Mouse (Mus musculus): ENCODE data around the gene Aplnr. TPM values are rescaled to one million over a fixed set of nuclear protein-coding genes. Genes with fewer than 3 reads are reported as not detected.
A peak's percentile ranks its signal among the peaks of the same experiment; 100 is the strongest.

Gene Aplnr
- total RNA-seq (2021): 1 to 10 TPM in 1 of 2 experiments, under 1 TPM in 1; 1.00 to 1.1 TPM

- intact Hi-C loops (cut with DNase I): no loop called here
- no peak for DNase-seq (ENCODE audit: low spot score in 2 of 2)
Observed at GRCm38 (mm10) chr2:85136089-85136488, at the start of gene Aplnr. Aplnr (plus strand) TSS chr2:85136225.

DNA sequence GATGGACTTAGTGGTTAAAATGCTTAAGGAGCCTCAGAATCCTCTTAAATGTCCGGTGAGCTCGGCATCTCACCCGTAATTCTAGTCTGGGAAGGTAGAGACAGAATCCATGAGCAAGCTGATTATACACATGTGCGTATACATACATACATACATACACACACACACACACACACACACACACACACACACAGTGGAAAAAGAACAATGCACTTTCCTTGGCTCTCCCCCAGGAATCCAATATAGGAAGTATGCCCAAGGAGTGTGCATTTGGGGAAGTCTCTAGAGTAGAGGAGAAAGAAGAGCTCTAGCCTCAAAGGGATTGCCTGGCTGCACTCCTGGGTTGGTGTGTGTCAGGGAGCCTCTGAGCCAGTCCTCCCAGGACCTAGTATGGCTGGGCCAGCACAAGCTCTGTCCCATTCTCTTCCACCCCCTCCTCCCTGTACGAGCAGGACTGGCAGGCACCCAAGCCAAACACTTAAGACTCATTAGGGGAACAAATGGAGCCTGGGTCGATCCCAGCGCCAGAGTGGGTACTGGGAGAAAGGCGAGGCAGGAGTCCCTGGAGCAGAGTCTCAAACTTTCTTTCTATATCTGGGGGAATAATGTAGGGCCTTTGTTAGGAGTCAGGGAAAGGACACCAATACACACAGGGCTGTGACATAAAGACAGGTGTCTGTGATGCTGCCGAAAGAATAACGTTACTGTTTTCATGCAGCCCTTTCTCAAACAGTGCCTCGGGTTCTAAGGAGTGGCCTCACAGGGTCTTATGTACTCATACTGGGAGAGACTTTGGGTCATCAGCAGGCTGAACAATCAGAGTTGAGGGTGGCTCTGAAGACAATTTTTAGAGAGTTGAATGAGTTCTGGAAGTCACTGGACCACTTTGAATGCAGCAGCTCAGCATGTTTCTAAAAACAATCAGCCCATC is 47.0 kb upstream of the Aplnr start:
- intact Hi-C loops (cut with DNase I): no loop called here
- DNase-seq (ENCODE audit: low spot score in 2 of 2): no peak

- no peak for DNase-seq (ENCODE audit: low spot score in 2 of 2)
- intact Hi-C loops (cut with DNase I): no loop called here
Observed at GRCm38 (mm10) chr2:85091325-85091724, 44.7 kb upstream of the Aplnr start.

DNA sequence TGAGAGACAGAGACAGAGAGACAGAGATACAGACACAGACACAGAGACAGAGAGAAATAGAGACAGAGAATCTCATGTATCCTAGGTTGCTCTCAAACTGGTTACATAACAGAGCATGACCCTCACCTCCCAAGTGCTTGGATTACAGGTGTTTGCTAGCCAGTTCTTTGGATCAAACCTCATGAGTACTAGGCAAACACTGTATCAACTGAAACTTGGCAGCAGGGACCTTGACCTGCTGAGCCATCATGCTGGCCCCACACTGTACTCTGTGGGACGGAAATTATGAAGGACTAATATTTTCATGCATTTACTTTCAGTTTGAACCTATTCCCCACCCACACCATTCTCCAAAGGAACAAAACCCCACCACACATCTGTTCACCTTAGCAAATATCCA is 42.6 kb upstream of the Aplnr start:
- intact Hi-C loops (cut with DNase I): no loop called here

DNA sequence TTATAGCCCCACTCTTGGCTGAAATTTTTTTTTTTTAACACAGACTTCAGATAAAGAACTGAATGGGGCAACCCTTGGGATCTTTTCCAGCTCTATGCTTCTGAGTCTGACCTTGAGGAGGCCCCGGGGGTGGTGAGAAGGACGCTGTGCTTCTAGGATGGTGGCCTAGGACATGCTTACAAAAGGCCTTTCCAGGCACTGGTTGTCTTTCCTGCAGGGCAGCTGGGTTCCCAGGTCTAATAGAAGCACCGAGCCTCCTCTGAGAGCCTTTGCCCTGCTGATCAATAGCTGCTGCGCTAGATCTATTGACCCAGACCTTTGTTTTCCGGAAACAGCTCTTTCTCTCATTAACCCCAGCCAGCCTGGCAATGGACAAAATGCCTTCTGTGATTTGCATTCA is 40.1 kb upstream of the Aplnr start:
- DNase-seq (ENCODE audit: low spot score in 2 of 2): peak in 1 of 2 experiments; percentile 2

More for the DNA sequence above, 42.6 kb upstream of the Aplnr start:
- DNase-seq (ENCODE audit: low spot score in 2 of 2): no peak

GRCm38 (mm10) chr2:85098014-85098413 is 38.0 kb upstream of the Aplnr start:
- DNase-seq (ENCODE audit: low spot score in 2 of 2): no peak
- intact Hi-C loops (cut with DNase I): no loop called here

More for the DNA sequence above, 40.1 kb upstream of the Aplnr start:
- intact Hi-C loops (cut with DNase I): no loop called here

GRCm38 (mm10) chr2:85098824-85099511 is 37.1 kb upstream of the Aplnr start:
- intact Hi-C loops (cut with DNase I): no loop called here
- DNase-seq (ENCODE audit: low spot score in 2 of 2): no peak

- no peak for DNase-seq (ENCODE audit: low spot score in 2 of 2)
Observed at GRCm38 (mm10) chr2:85103201-85103600, 32.8 kb upstream of the Aplnr start.

GRCm38 (mm10) chr2:85105426-85106013 is 30.5 kb upstream of the Aplnr start:
- no peak for DNase-seq (ENCODE audit: low spot score in 2 of 2)
- intact Hi-C loops (cut with DNase I): no loop called here

More at GRCm38 (mm10) chr2:85103201-85103600, 32.8 kb upstream of the Aplnr start:
- intact Hi-C loops (cut with DNase I): no loop called here

DNA sequence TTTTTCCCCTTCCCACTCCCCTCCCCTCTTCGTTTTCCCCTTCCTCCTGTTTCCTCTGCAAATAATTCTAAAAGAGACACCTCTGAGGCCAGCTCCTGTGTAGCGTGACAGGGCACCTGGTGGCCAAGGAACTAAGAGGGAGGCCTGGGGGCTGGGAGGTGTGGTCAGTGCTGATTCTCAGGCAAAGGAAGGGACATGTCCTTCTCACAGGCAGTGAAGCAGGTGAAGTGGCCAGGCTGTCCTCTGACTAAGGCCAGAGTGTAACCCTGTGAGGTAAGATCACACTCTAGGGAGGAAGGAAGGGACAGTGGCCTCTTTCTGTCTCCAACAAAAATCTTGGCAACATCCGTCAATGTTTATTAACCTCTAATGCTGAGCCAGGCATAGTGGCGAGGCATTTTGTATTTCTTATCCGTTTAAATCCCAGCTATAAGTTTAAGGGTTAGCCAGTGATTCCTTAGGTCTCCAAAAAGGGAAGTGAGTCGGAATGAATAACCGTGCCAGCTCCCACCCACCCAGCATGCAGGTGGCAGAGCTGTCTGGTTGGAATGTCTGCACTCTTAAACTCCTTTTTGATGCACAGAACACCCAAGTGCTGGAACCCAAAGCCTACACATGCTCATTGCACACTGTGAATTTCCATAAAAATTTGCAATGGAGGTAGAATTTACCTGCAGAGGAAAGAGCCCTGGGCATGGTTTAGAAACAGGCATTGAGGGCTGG is 29.8 kb upstream of the Aplnr start:
- intact Hi-C loops (cut with DNase I): no loop called here

DNA sequence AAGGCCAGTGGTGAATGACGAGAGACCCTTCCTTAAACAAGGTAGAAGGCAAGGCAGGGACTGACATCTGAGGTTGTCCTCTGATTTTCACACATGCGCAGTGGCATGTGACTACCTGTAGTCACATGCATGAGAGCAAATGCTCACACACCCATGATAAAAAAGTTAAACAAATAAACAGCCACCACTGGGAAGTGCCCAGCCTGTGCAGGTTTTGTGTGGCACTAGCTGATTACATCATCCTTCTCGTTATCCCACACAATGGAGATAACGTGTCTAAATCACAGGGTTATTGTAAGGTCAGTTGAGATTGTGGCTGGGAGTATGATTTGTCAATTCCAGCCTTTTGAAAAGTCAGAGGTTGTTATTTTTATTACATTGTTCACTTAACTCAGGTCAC is 29.1 kb upstream of the Aplnr start:
- intact Hi-C loops (cut with DNase I): no loop called here
- DNase-seq (ENCODE audit: low spot score in 2 of 2): no peak

More for the DNA sequence above, 29.8 kb upstream of the Aplnr start:
- DNase-seq (ENCODE audit: low spot score in 2 of 2): no peak

- intact Hi-C loops (cut with DNase I): no loop called here
- DNase-seq (ENCODE audit: low spot score in 2 of 2): no peak
Observed at GRCm38 (mm10) chr2:85110288-85110875, 25.6 kb upstream of the Aplnr start.

- intact Hi-C loops (cut with DNase I): loop anchor here (1.0 kb wide), 2 partner anchors 123 to 438 kb away; no protein-coding TSS in a partner anchor
- DNase-seq (ENCODE audit: low spot score in 2 of 2): peak; percentile 23 to 47
Observed at GRCm38 (mm10) chr2:85123187-85123868, 12.7 kb upstream of the Aplnr start.

- DNase-seq (ENCODE audit: low spot score in 2 of 2): peak; percentile 77 to 79
- intact Hi-C loops (cut with DNase I): loop anchor here (1.0 kb wide), 2 partner anchors 122 to 437 kb away; no protein-coding TSS in a partner anchor
Observed at GRCm38 (mm10) chr2:85123869-85124535, 12.0 kb upstream of the Aplnr start.

GRCm38 (mm10) chr2:85129496-85129971 is 6.5 kb upstream of the Aplnr start:
- intact Hi-C loops (cut with DNase I): no loop called here

DNA sequence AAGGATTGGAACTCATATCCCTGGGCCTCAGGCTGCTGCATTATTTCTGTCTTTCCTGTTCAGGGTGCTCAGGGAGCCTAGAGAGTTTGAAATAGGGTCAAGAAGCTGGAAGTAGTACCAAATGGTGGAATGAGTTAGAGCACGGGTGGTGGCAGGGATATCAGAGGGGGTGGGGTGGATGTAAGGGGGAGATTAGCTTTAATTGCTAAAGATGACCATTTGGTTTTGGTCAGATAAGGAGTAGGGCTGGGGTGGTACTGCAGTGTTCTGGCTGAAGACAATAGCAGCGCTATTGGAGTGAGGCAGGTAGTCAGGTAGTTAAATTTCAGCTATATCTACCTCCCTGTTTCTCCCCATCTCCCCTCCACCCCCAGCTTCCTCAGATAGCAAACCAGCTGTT is 4.8 kb upstream of the Aplnr start:
- DNase-seq (ENCODE audit: low spot score in 2 of 2): no peak
- intact Hi-C loops (cut with DNase I): no loop called here

More at GRCm38 (mm10) chr2:85129496-85129971, 6.5 kb upstream of the Aplnr start:
- no peak for DNase-seq (ENCODE audit: low spot score in 2 of 2)

DNA sequence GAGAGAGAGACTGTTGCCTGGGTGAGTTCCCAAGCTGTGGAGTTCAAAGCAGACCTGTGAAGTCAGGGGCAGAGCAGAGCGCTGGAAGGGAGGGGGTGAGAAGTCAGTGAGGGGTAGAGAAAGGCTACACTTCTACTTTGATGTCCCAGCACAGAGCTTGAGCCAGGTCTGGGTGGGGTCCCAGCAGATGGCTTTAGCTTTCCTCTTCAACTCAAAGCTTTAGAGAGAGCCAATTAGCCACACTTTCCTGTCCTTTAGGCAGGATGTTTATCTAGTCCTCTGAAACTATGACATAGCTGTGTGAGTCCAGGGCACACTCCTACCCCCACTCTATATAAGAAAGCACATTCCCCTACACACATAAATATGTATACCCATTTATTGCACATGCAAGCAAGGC is 4.3 kb upstream of the Aplnr start:
- no peak for DNase-seq (ENCODE audit: low spot score in 2 of 2)
- intact Hi-C loops (cut with DNase I): no loop called here

DNA sequence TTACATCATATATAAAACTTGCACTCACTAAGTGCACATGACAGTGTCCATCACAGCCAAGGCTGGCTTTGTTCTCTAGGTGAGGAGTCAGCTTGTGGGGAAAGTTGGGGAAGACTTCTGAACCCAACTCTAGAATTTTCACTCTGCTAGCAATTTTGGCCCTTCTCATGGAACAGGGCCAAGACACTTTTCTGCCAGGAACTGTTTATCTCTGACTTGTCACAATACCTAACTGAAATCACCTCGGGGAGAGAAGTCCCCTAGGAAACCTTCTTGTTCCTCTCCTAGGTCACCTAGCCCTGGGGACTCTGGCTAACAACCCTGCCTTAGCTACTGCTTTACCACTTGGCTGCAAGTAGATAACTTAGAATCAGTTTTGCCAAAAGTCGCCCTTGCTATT is 3.8 kb upstream of the Aplnr start:
- no peak for DNase-seq (ENCODE audit: low spot score in 2 of 2)
- intact Hi-C loops (cut with DNase I): no loop called here

Data from left cerebral cortex, postnatal 36 days (tissue).